Mouse (Mus musculus) spleen, adult 2 months (tissue): ENCODE measurements at regions not wholly inside any gene's neighbourhood (a gene's known extent, or its start where the extent isn't known, plus 50 kb on each side); places are given as distances from the start of the nearest gene placed in this dataset.

ENCODE experiments used
- CTCF ChIP-seq: fragments of 200-500 bp; IDR thresholded peaks from 2 replicates; pipeline ENCODE4 v1.5.1; 2011; ENCODE audit warnings: mild to moderate bottlenecking, inconsistent platforms; ENCODE audit not compliant: insufficient read depth, insufficient read length, insufficient replicate concordance; ENCODE audit errors: extremely low read depth
- POLR2A ChIP-seq: fragments of 200-500 bp; IDR thresholded peaks from 2 replicates; pipeline ENCODE4 v1.6.1; 2011; ENCODE audit warnings: low read depth, low read length, inconsistent platforms

- TF ChIP-seq CTCF (no peak), POLR2A (no peak)
Measured at GRCm38 (mm10) chr13:107175891-107176290, 154.0 kb upstream of the Kif2a start.
